Mouse (Mus musculus) embryo, embryonic 9.5 days (tissue): ENCODE measurements around the gene Pawr.

Experiments used
- DNase-seq: peaks from one replicate; pipeline ENCODE4 v3.0.0-alpha.2; 2017; ENCODE audit errors: extremely low spot score

Pawr gene

GRCm38 (mm10) chr10:108331784-108332561, at the start of gene Pawr:
TSS of gene Pawr (plus strand) at chr10:108332121.
- peak; percentile 94 for DNase-seq

GRCm38 (mm10) chr10:108282351-108282750, 49.6 kb upstream of the Pawr start:
- DNase-seq = no peak

GRCm38 (mm10) chr10:108283418-108283817, 48.5 kb upstream of the Pawr start:
- no peak for DNase-seq

- no peak for DNase-seq
Measured at GRCm38 (mm10) chr10:108283837-108284236, 48.1 kb upstream of the Pawr start.

- no peak for DNase-seq
Measured at GRCm38 (mm10) chr10:108284445-108284844, 47.5 kb upstream of the Pawr start.

GRCm38 (mm10) chr10:108284977-108285376, 46.9 kb upstream of the Pawr start:
- DNase-seq = no peak

GRCm38 (mm10) chr10:108286658-108287437, 45.1 kb upstream of the Pawr start:
- DNase-seq = no peak

- no peak for DNase-seq
Measured at GRCm38 (mm10) chr10:108287438-108287801, 44.5 kb upstream of the Pawr start.

- no peak for DNase-seq
Measured at GRCm38 (mm10) chr10:108290046-108290445, 41.9 kb upstream of the Pawr start.

GRCm38 (mm10) chr10:108291688-108292471, 40.0 kb upstream of the Pawr start:
- no peak for DNase-seq

- no peak for DNase-seq
Measured at GRCm38 (mm10) chr10:108292651-108293050, 39.3 kb upstream of the Pawr start.

GRCm38 (mm10) chr10:108293620-108294195, 38.2 kb upstream of the Pawr start:
- no peak for DNase-seq

GRCm38 (mm10) chr10:108294766-108295165, 37.2 kb upstream of the Pawr start:
- DNase-seq = no peak

GRCm38 (mm10) chr10:108296446-108296845, 35.5 kb upstream of the Pawr start:
- DNase-seq = no peak

GRCm38 (mm10) chr10:108298261-108298660, 33.7 kb upstream of the Pawr start:
- no peak for DNase-seq

- DNase-seq = no peak
Measured at GRCm38 (mm10) chr10:108298841-108299545, 32.9 kb upstream of the Pawr start.

- no peak for DNase-seq
Measured at GRCm38 (mm10) chr10:108299828-108300227, 32.1 kb upstream of the Pawr start.

- peak; percentile 74 for DNase-seq
Measured at GRCm38 (mm10) chr10:108300843-108301242, 31.1 kb upstream of the Pawr start.

- DNase-seq = no peak
Measured at GRCm38 (mm10) chr10:108307772-108308171, 24.1 kb upstream of the Pawr start.

GRCm38 (mm10) chr10:108310195-108310594, 21.7 kb upstream of the Pawr start:
- DNase-seq = no peak

- DNase-seq = no peak
Measured at GRCm38 (mm10) chr10:108311396-108311795, 20.5 kb upstream of the Pawr start.
